Mouse (Mus musculus) lung, postnatal 25 days (tissue): Measurements from ENCODE around the gene Spdye4a.
"Not testable (repeated sequence)": the region's sequence is repeated elsewhere in the genome, so short reads cannot be mapped to it uniquely, and the experiment has no call there.

ENCODE experiments used
- DNase-seq: peaks from one replicate; pipeline ENCODE4 v3.0.0; 2022; ENCODE audit warnings: low spot score

The Spdye4a gene

DNA sequence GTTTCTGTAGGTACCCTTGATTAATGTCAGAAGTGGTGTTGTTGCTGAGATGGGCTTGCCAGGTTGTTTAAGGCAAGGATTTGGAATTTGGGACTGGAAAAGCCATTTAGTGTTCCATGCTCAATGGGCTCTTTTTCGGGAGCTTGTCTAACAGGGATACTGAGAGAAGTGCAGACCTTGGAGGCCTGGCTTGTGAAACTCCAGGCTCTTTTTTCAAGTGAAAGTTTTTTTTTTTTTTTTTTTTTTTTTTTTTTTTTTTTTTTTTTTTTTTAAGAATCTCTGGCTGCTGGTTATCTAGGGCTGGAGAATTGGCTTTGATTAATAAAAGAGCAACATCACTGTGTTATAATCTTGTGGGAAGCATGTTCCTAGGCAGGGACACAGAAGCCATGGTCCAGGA is 4.4 kb downstream of the Spdye4a start:
- no peak for DNase-seq

DNA sequence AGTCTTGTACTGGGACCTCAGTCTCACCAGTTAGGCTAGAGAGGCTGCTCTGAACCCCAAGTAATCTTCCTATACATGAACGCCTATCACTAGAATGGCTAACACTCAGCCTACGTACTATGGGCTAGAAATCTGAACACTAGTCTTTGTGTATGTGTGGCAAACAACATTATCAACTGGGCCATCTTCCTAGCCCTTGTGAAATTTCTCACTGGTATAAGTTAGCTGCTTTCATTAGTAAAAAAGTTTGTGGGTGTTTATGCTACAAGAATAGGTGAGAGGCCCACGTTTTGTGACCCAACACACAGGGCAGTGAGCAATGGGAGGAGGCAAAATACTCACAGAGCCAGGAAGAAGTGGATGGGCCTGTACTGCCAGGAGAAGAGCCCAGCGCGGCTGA is 5.7 kb downstream of the Spdye4a start:
- no peak for DNase-seq

DNA sequence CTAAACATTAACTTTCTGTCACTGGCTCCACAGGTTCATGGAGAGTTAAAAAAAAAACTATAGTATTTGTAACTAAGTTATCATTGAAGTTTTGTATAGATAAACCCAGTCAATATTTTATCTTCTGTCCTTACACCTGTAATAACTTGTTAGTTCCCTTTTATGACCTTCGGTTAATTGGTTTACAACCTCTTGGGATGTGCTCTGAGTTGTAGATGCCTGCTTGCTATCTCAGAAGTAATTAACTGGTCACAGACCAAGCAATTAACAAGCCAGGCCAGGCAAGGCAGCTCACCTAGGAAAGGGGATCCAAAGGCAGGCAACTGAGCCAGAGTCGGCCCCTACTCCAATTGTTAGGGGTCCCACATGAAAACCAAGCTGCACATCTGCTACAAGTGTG is 12.9 kb downstream of the Spdye4a start:
- no peak for DNase-seq

DNA sequence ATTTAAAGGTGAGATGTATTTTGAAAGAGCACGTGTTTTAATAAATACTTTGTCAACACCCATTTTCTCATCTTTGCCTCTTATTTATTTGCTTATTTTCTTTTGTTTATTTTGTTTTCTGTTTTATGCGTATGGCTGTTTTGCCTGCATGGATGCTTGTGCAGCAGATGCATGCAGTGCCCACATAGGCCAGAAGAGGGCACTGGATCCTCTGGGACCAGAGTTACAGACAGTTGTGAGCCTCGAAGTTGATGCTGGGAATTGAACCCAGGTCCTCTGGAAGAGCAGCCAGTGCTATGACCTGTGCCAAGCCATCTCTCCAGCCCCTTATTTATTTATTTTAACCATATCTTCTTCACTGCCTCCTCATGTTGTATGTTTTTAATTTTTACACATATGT is 21.7 kb downstream of the Spdye4a start:
- DNase-seq = no peak

DNA sequence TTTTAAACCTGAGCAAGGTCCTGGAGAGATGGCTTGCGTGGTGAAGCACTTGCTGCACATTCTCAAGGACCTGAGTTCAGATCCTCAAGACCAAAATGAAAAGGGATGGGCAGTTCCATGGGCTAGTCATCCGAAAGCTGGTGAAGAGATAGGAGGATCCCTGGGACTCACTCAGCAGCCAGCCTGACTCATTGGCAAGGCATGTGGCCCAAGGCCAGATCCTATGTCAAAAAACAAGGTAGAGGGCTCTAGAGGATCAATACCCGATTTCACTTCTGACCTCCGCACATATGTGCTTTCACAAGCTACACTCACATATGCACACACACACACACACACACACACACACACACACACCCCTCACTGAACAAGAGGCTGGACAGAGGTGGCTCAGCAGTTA is 30.2 kb downstream of the Spdye4a start:
- DNase-seq = no peak

DNA sequence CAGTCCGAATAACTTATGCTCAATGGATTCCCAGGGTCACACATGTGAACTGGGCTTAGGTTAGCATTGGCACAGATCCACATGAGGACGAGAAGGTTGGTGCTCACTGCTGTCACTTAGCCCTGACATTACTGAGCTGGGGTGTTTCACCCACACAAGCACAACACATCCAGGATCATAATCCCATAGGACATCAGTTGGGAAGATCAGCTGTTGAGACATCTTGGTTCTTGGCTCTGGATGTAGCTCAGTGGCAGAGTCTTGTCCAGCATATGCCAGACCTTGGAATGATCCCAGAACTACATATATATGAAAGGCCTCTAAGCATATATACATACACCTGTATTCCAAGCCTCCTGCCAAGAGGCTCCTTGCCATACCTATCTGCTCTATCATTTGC is 31.5 kb downstream of the Spdye4a start:
- DNase-seq = no peak

DNA sequence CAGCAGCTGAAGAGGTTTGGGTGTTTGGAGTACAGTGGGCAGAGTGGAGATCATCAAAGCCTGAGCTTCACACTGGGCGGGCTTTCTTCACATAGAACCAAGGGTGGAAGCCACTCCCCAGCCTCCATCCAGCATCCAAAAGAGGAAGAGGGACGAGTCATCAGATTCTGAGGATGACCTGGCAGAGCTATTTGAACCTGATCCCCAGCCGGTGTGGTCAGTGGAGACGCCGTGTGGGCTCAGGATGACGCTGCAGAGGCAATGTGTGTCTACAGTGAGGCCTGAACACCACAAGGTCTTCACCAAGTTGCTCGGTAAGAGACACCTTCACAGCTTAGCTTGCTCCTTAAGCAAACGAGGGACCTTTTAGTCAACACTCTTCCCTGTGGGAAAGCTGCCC is 31.9 kb downstream of the Spdye4a start:
- DNase-seq = not testable (repeated sequence)

DNA sequence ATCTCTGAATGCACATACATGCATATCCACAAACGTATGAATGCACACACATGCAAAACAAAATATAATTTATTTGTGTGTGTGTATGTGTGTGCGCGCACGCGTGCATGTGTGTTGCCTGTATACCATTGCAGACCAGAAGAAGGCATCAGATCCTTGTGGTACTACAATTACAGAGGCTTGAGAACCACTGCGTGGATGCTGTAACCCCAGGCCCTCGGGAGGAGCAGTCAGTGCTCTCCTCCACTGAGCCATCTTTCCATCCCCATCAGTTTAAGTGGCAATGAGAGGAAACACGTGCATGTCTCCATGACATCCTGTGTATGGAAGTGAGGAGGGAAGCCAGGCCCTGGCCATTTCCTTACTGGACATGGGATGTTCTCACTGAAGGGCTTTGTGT is 33.9 kb downstream of the Spdye4a start:
- DNase-seq = no peak

DNA sequence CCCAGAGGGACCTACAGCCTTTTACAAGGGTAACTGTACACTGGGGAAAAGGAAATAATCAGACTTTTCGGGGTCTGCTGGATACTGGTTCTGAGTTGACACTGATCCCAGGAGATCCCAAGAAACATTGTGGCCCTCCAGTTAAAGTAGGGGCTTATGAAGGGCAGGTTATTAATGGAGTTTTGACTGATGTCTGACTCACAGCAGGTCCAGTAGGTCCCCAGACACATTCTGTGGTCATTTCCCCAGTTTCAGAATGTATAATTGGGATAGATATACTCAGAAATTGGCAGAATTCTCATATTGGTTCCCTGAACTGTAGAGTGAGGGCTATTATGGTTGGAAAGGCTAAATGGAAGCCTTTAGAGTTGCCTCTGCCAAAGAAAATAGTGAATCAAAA is 38.7 kb downstream of the Spdye4a start:
- DNase-seq = not testable (repeated sequence)

DNA sequence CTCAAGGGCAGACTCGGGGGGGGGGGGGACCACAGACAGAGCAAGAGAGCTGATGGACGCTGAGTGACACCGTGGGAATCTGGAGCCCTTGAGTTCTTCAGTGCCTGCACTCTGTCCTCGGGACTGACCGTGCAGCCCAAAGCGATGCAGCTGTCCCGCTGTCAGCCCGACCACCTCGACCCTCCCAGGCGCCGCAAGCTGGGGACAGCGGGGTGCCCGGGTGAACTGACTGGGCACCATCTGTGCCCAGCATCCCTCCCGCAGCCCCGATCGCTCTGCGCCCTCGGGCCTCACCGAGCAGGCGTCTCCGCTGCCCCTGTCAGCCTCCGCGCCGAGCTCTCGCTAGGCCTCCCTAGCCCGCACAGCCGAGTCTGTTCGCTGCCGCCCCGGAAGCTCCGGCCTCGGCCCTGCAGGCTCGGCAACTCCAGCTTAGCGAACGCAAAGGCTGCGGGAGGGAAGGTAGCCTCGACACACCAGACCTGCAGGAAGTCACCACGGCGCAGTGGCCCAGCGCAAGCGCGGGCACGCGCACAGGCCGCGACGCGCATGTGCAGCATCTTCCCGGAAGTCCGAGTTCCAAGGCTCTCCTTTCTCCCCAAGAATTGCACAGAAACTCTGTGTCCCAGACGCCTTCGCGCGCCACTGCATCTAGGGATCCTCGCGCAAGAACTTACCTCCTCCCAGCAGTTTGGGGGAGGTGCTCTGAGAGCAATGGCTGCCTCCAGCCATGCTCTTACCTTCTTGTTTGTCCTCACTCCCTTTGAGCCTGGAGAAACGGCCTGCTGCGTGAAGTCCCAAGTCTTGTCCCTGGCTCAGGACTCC is 46.2 kb downstream of the Spdye4a start, which contains the start of the genes Rbak and Spdye4b:
Gene Rbak, minus strand, starts transcription at position 521 of the 822 bp plus-strand sequence.
Gene Spdye4b, plus strand, starts transcription at position 763 of the 822 bp plus-strand sequence.
- DNase-seq = peak; percentile 96

DNA sequence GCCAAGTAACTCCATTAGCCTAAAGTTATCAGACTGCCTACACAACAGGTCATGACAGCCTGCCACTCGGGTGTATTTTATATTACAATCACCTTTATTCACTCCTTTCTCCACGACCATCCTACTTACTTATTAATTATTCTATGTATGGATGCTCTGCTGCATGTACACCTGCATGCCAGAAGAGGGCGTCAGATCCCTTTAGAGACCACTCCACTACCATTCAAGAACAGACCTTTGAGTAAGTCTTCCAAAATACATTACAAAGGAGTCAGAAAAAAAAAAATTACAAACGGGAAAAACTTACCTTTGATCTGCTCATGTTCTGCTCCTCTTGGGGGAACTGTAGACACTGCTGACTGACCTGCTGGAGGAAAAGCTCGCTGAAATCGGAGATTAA is 47.5 kb downstream of the Spdye4a start:
- DNase-seq = peak; percentile 7

DNA sequence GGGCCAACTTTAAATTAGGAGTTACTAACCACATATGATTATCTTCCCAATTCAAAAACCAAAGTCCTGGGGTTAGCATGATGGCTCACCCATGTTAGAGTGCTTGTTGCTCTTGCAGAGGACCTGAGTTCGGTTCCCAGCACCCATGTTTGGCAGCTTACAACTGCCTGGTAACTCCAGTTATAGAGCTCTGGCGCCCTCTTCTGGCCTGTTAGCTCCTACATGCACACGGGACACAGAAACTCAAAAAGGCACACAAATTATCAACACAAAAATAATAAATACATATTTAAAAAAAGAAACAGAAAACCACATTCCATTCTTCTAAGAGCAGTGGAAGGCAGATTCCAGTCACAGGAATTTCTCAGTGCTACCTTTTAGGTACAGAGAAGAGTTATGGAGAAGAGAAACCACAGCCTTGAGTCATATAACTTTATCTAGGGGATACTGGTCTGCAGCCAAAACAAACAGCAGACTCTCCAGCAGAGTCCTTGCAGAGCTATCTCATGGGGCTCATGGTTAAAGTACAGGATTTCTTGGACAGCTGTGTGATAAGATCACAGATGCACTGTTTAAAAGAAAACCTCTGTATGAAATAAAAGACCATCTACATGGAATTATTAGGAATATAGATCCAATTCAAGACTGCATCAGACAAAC is 49.0 kb downstream of the Spdye4a start:
- no peak for DNase-seq

DNA sequence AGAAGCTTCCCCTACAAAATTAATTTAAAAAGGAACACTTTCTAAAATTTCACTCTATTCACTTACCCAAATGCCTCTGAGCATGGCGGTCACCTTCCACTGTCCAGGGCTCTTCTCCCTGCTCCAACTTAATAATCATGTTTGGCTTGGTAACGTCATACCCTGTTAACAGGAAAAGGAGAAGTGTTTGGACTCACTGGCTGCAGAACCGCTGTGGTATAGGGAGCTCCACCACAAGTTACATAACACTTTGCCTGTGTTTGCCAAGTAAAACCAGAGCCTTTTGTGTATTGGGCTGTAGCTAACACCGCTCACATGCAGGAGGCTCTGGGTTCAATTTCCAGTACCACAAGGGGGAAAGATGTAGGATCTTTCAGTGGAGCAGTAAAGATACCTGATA is 50.7 kb downstream of the Spdye4a start:
- no peak for DNase-seq
